ENCODE assay signal across 8 mouse cellular contexts in the genomic region with DNA sequence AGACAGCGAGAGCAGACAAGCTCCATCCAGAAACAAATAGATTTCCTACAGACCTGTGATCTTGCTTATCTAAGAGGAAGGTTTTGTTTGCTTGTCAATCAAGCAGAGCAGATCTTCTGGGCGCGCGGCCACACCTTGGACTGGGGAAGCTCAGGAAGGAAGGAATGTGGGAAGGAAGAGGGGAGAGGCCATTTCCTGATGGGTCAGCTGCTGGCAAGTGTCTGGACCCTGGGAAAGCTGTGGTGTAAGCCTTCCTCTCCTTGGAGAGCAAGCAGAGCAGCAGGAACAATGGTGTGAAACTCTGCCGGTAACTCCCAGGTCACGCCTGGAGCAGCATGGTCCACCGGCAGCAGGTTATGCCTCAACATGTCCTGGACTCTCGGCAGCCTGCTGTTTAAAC.
DNase-seq lines count a peak whose midpoint lies in the region; ATAC-seq and TF ChIP-seq lines count a peak whose summit lies in the region.

No protein-coding gene starts in this region.

- no peak overlapping the region for H3K27ac ChIP-seq in liver, embryonic 16.5 days (ENCODE audit: low read length)
- H3K27ac ChIP-seq in liver, embryonic 11.5 days (ENCODE audit: low read depth, low read length): no peak overlapping the region
- peak overlapping the region; percentile 74 for H3K27ac ChIP-seq in heart, postnatal 0 days (ENCODE audit: low read depth)
- H3K27ac ChIP-seq in limb, embryonic 14.5 days (replicated peaks; ENCODE audit: low read depth, low read length): 0 out of 2 replicates have a peak overlapping the region, but pooled peaks have one; percentile 0

- DNase-seq in liver, embryonic 11.5 days (ENCODE audit: low spot score): no peak
- peak; percentile 5 for DNase-seq in adrenal gland, postnatal 25 days
- DNase-seq in heart, postnatal 0 days (ENCODE audit: low spot score): peak; percentile 62
- no peak for DNase-seq in limb, embryonic 14.5 days (ENCODE audit: low spot score)
- peak; percentile 21 to 22 for DNase-seq in urinary bladder, postnatal 36 days (ENCODE audit: low spot score in 2 of 2)
- DNase-seq in natural killer cell, adult 2 months (ENCODE audit: low spot score in 2 of 2): no peak
- DNase-seq in layer of hippocampus, postnatal 36 days: no peak

- no peak overlapping the region for H3K4me2 ChIP-seq in liver, embryonic 16.5 days (ENCODE audit: low read depth, low read length)
- no peak overlapping the region for H3K4me2 ChIP-seq in liver, embryonic 11.5 days
- no peak overlapping the region for H3K4me2 ChIP-seq in heart, postnatal 0 days (ENCODE audit: low read depth, low read length)
- H3K4me2 ChIP-seq in limb, embryonic 14.5 days (replicated peaks; ENCODE audit: low read depth, low read length, severe bottlenecking): no peak overlapping the region

- no peaks in the 10 kb centered on the region for H3K9me3 ChIP-seq in liver, embryonic 16.5 days (replicated peaks; ENCODE audit: control insufficient read depth, low read length)
- no peaks in the 10 kb centered on the region for H3K9me3 ChIP-seq in liver, embryonic 11.5 days (ENCODE audit: control insufficient read depth, low read length)
- H3K9me3 ChIP-seq in heart, postnatal 0 days (replicated peaks; ENCODE audit: control insufficient read depth, low read length): no peaks in the 10 kb centered on the region
- H3K9me3 ChIP-seq in limb, embryonic 14.5 days (ENCODE audit: control insufficient read depth, low read length): no peaks in the 10 kb centered on the region

- peak; percentile 49; the same call in 1 of the 2 replicates for TF ChIP-seq EP300 in heart, postnatal 0 days (IDR thresholded peaks at IDR 0.05; ENCODE audit: low read depth)

- no peak overlapping the region for H3K4me3 ChIP-seq in liver, embryonic 16.5 days (ENCODE audit: low read depth, low read length)
- no peak overlapping the region for H3K4me3 ChIP-seq in liver, embryonic 11.5 days (ENCODE audit: low read depth, low read length)
- no peak overlapping the region for H3K4me3 ChIP-seq in heart, postnatal 0 days (ENCODE audit: low read depth, low read length)
- no peak overlapping the region for H3K4me3 ChIP-seq in limb, embryonic 14.5 days (replicated peaks; ENCODE audit: low read length)

- WGBS in liver, embryonic 16.5 days (ENCODE audit: insufficient replicate concordance): 18% methylated on average over 8 of the region's 8 CpGs
- WGBS in liver, embryonic 11.5 days: 14% methylated on average over 8 of the region's 8 CpGs
- 38% methylated on average over 8 of the region's 8 CpGs for WGBS in heart, postnatal 0 days
- 62% methylated on average over 8 of the region's 8 CpGs for WGBS in limb, embryonic 14.5 days

- H3K36me3 ChIP-seq in liver, embryonic 16.5 days (ENCODE audit: control insufficient read depth, insufficient read depth): no peaks in the 10 kb centered on the region
- no peaks in the 10 kb centered on the region for H3K36me3 ChIP-seq in liver, embryonic 11.5 days (ENCODE audit: control insufficient read depth, insufficient read depth, low read length)
- H3K36me3 ChIP-seq in heart, postnatal 0 days (replicated peaks; ENCODE audit: control insufficient read depth, insufficient read depth, low read length): no peaks in the 10 kb centered on the region
- no peaks in the 10 kb centered on the region for H3K36me3 ChIP-seq in limb, embryonic 14.5 days (ENCODE audit: control insufficient read depth, insufficient read depth, low read length)

- H3K9ac ChIP-seq in liver, embryonic 16.5 days (ENCODE audit: low read depth, low read length): no peak overlapping the region
- no peak overlapping the region for H3K9ac ChIP-seq in liver, embryonic 11.5 days (ENCODE audit: low read depth, low read length)
- no peak overlapping the region for H3K9ac ChIP-seq in heart, postnatal 0 days (replicated peaks; ENCODE audit: low read depth, low read length)
- H3K9ac ChIP-seq in limb, embryonic 14.5 days (ENCODE audit: low read depth, low read length, severe bottlenecking): no peak overlapping the region

- no peaks in the 10 kb centered on the region for H3K4me1 ChIP-seq in liver, embryonic 16.5 days (ENCODE audit: control insufficient read depth, low read depth, low read length)
- peaks cover 8% of the 10 kb centered on the region; the same call in 1 of the 2 replicates for H3K4me1 ChIP-seq in liver, embryonic 11.5 days (replicated peaks; ENCODE audit: control insufficient read depth, insufficient read depth, low read length)
- peaks cover 16% of the 10 kb centered on the region; the same call in 1 of the 2 replicates for H3K4me1 ChIP-seq in heart, postnatal 0 days (ENCODE audit: control insufficient read depth, insufficient read depth)
- H3K4me1 ChIP-seq in limb, embryonic 14.5 days (ENCODE audit: control insufficient read depth, insufficient read depth, low read length): peaks cover 8% of the 10 kb centered on the region

- peak; percentile 33; the same call in 1 of the 2 replicates for ATAC-seq in liver, embryonic 16.5 days (ENCODE audit: low read depth)
- no peak; the same call in 1 of the 2 replicates for ATAC-seq in liver, embryonic 11.5 days (replicated peaks; ENCODE audit: low FRiP score)
- ATAC-seq in heart, postnatal 0 days (ENCODE audit: insufficient read depth, low read depth): peak; percentile 58
- ATAC-seq in limb, embryonic 14.5 days (ENCODE audit: low FRiP score, low read depth): no peak

- TF ChIP-seq CTCF in heart, postnatal 0 days (IDR thresholded peaks at IDR 0.05; ENCODE audit: low read depth): no peak

- TF ChIP-seq POLR2A in limb, embryonic 14.5 days (IDR thresholded peaks at IDR 0.05; ENCODE audit: borderline replicate concordance, extremely low read depth, insufficient read depth, insufficient read length): no peak

- no peaks in the 10 kb centered on the region for H3K27me3 ChIP-seq in liver, embryonic 16.5 days (ENCODE audit: control insufficient read depth, insufficient read depth, low read depth, low read length)
- no peaks in the 10 kb centered on the region for H3K27me3 ChIP-seq in liver, embryonic 11.5 days (replicated peaks; ENCODE audit: control insufficient read depth, insufficient read depth, low read length)
- H3K27me3 ChIP-seq in heart, postnatal 0 days (ENCODE audit: control insufficient read depth, insufficient read depth, low read length): no peaks in the 10 kb centered on the region
- H3K27me3 ChIP-seq in limb, embryonic 14.5 days (ENCODE audit: control insufficient read depth, insufficient read depth, low read length): no peaks in the 10 kb centered on the region

Comparison
In these comparisons a context has a peak if more than half of its experiments do, and no peak if none do; other contexts are left out.
1. ATAC-seq: peak in liver, embryonic 16.5 days (single experiment) and heart, postnatal 0 days (single experiment); none in liver, embryonic 11.5 days (single experiment) and limb, embryonic 14.5 days (single experiment).
2. H3K27ac ChIP-seq: peak in heart, postnatal 0 days (single experiment) and limb, embryonic 14.5 days (single experiment); none in liver, embryonic 16.5 days (single experiment) and liver, embryonic 11.5 days (single experiment).
3. DNase-seq: peak in adrenal gland, postnatal 25 days (single experiment), heart, postnatal 0 days (single experiment) and urinary bladder, postnatal 36 days (2 of 2); none in liver, embryonic 11.5 days (single experiment), limb, embryonic 14.5 days (single experiment), natural killer cell, adult 2 months (0 of 2) and layer of hippocampus, postnatal 36 days (0 of 2).